Mouse (Mus musculus): ENCODE measurements around the gene 4930486L24Rik.
"Not testable (repeated sequence)": the region's sequence is repeated elsewhere in the genome, so short reads cannot be mapped to it uniquely, and the experiment has no call there.

The 4930486L24Rik gene

GRCm38 (mm10) chr13:60864281-60864680 lies at the start of gene 4930486L24Rik:
TSS of gene 4930486L24Rik (minus strand) at chr13:60864475.
- DNase-seq (ENCODE audit: low read depth) = no peak

DNA sequence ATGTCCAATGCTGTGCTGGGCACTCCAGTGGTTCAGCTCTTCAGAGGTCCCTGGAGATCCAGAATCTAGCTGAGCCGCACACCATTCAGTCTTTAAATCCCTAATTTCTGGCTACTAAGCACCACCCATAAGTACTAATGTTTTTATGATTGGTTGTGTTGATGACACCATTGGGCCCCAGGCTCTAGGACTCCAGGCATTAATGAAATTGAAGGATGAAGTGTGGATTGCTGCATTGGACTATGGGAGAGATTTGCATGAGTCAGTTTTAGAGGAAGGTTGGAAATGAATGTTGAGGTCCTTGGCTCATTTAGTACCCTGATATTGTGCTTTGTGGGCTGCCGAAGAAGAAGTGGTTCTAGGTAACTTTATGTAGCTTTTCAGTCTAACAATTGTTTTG lies 40.5 kb upstream of the 4930486L24Rik start, which contains the start of gene Tpbpb:
Tpbpb (minus strand) TSS at position 101 of the 400 bp plus-strand sequence.
- not testable (repeated sequence) for DNase-seq (ENCODE audit: low read depth)

DNA sequence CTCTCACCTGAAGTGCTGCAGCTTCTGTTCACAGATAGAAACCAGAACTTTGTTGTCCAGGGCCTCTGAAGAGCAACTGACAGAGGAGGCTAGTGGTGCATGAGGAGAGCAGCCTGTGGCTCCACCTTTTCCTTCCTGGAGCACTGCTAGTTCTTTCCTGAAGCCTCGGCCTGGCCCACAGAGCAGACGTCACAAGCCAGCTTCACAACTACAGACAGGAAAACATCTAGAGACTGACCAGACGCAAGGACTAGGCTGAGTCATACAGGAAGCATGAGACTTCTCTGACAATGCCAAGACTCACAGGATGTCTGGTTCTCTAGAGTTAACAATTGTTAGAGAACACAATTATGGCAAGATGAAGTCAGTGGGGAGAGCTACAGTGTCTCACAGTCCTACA lies 33.1 kb upstream of the 4930486L24Rik start, which contains the start of gene Ctla2b:
Ctla2b (minus strand) TSS at position 120 of the 400 bp plus-strand sequence.
- DNase-seq (ENCODE audit: low read depth) = peak; percentile 60

- DNase-seq (ENCODE audit: low read depth) = not testable (repeated sequence)
Measured at GRCm38 (mm10) chr13:60896794-60897193, 32.5 kb upstream of the 4930486L24Rik start, which contains the start of gene Gm49392. TSS of gene Gm49392 (minus strand) at chr13:60896894.

GRCm38 (mm10) chr13:60895406-60896160 lies 31.3 kb upstream of the 4930486L24Rik start:
- DNase-seq (ENCODE audit: low read depth) = no peak

DNA sequence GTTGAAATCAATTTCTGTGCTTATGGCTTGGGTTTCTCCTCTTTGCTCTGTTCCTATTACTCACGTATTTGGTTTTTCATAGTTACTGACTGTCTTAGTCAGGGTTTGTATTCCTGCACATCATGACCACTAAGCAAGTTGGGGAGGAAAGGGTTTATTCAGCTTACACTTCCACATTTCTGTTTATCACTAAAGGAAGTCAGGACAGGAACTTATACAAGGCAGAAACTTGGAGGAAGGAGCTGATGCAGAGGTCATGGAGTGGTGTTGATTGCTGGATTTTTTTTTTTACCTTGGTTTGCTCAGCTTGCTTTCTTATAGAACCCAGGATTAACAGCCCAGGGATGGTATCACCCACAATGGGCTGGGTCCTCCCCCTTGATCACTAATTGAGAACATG lies 28.0 kb upstream of the 4930486L24Rik start:
- no peak for DNase-seq (ENCODE audit: low read depth)

- no peak for DNase-seq (ENCODE audit: low read depth)
Measured at GRCm38 (mm10) chr13:60848241-60849120, 15.8 kb downstream of the 4930486L24Rik start.

GRCm38 (mm10) chr13:60843153-60843552 lies 21.1 kb downstream of the 4930486L24Rik start:
- DNase-seq (ENCODE audit: low read depth) = no peak

- no peak for DNase-seq (ENCODE audit: low read depth)
Measured at GRCm38 (mm10) chr13:60842703-60843102, 21.6 kb downstream of the 4930486L24Rik start.

DNA sequence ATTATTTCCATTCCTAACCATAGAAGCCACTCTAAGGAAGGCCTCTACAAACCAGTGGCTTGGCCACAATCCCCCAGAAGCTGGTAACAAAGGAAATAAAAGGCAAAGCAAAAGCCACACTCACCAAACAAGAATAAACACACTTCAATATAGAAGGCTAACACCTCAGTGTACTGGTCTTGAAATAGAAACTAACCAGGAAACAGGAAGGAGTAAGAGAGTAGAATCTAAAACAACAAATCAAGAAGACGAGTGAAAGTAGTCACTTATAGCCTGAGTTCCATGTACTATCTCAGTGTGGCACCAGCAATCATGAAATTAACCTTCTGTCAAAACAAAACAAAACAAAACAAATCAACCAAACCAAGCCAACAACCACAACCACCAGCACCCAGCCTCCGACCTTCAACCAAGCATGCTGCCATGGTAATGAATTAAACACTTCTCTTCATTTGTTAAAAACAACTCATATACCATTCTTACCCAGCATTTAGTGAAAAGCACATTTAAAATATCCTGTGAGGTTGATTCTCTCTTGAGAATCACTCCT lies 24.8 kb downstream of the 4930486L24Rik start:
- DNase-seq (ENCODE audit: low read depth) = no peak

DNA sequence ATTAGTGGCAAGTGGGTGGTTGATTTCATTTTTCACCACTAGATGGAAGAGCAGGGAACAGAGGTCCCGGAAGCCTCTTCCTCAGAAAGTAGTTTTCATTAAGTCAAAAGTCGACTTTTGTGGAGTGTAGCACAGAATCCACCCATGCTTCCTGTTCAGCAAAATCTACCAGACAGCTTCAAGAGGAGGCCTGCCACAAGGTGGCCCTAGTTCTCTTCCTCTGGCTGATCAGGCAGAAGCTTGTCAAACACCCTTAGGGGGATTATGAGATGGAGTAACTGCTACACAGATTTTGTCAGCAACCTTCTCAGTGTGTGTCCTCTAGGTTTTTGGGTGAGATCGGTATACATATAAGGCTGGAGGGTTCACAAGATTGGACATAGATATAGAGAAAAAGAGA lies 38.2 kb downstream of the 4930486L24Rik start:
- DNase-seq (ENCODE audit: low read depth) = peak; percentile 13

DNA sequence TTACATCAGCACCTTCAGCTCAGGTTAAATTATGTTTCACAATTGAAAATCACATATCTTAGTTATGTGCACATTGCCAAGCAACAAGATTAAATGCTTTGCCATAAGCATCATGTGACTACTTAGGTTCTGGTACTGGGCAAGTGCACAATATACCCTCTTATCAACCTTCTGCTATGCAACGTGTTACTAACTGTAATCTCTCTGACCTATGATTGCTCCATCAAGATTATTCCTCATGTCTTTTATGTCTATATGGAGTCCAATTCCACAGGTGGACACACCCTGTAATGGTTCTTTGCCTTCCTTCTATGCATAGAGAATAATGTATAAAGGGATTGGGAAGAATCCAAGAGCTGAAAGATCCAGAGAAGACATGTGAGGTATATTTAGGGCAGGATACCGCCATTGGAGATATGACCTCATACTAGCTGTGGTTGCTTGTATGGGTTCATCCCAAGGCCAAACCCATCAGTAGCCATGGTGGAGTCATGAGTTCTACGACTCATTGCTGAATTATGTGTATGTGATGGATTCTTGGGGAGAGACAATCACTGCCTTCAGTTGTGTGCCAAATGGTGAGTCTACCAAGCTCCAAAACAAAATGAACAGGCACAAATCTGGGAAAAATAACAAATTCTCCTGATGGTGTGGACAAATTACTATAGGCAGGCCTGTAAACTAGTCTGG lies 43.6 kb downstream of the 4930486L24Rik start:
- no peak for DNase-seq (ENCODE audit: low read depth)

GRCm38 (mm10) chr13:60819469-60819868 lies 44.8 kb downstream of the 4930486L24Rik start:
- DNase-seq (ENCODE audit: low read depth) = peak; percentile 34

DNA sequence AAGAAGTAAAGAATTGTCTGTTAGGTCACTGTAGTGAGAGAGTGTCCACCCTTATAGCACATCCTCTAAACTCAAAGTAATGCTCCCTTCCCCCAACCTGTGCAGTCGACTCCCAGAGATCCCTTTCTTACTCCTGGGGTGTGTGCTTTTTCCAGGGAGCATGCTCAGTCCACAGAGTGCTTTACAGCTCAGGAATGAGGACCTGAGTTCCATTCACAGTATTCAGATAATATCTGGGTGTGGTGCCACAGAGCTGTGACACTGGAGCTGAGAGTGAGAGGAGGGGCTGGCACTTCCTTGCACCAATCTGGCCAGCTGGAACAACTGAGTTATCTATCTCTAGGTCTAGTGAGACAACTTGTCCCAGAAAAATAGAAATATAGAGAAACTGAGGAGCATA lies 50.6 kb downstream of the 4930486L24Rik start:
- DNase-seq (ENCODE audit: low read depth) = no peak

DNA sequence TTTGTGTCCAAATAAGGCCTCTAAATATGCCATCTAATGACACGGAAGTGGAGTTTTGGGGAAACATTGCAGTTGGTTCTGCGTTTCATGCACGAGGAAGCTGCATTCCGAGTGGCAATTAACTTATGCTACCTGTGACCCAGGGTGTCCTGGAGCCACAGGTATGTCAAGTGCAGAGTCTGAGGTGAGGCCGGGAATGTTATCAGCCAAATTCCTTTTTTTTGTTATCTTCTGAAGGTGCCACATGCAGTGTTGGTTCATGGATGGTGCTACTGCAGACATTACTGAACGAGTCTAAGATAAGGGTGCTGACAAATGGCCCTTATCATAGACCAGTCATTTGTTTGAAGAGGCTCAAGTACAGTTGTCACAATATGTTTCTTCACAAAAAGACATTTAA lies 51.5 kb downstream of the 4930486L24Rik start:
- DNase-seq (ENCODE audit: low read depth) = no peak

- DNase-seq (ENCODE audit: low read depth) = no peak
Measured at GRCm38 (mm10) chr13:60809690-60810089, 54.6 kb downstream of the 4930486L24Rik start.

- DNase-seq (ENCODE audit: low read depth) = no peak
Measured at GRCm38 (mm10) chr13:60802749-60803148, 61.5 kb downstream of the 4930486L24Rik start, which contains the start of gene Ctsll3. TSS of gene Ctsll3 (minus strand) at chr13:60802849.

Data from c-Kit-positive CD71-negative TER-119-negative erythroid progenitor cells, embryonic 14.5 days (primary cell).